Mouse (Mus musculus): Measurements from ENCODE around the gene Serpinb6a. TPM values are rescaled to one million over a fixed set of nuclear protein-coding genes. Genes with fewer than 3 reads are reported as not detected.

Serpinb6a gene
- 72.9 TPM for polyA plus RNA-seq (2015; fragmentation: Illumina TruSeq; extraction: RNeasy Lipid Tissue Mini Kit (QIAGEN cat#74804); ENCODE audit: low read depth, low replicate concordance)

DNA sequence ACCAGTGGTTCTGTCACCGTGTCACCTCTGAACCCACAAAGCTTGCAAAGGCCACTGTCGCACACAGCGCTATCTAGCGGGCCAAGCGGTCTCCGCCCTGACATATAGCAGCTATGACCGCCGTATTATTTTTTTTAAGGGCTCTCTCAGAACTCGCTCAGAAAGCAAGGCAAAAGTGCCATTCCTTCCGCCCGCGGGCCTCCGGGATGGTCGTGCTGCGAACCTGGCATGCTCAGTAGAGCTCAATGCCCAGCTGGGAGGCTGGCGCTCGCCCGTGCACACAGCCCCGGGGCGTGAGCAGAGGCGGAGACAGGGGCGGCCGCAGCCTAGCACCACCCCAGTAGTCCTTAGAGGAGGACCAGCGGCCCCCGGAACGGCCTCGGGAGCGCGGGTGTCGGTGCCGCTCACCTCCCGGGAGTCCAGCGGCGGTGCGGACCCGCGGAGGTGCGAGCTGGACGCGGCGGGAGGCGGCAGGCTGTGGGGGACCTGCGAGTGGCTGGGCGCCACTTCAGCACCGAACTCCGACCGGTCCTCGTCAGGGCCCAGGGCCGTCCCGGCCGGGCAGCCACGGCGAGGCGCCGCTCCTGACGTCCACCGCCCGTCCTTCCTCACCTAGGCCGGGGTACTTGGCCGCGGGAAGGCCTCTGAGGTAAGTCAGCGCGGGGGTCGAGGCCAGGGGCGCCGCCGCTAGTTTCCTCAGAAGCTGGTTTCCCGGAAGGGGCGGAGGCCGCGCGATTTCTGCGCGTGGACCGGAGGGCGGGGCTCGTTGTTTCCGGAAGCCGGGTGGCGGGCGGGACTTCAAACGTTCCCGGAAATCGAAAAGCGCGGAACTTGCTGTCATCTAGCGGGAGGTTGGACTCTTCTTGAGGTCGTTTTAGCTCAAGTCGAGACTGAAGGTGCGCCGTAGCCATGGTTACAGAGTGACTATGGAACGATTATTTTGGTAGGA is at the start of gene Serpinb6a, which contains the start of gene Ripk1:
Gene Serpinb6a (minus strand): TSS at position 737 of the 949 bp plus-strand sequence.
Gene Ripk1 (plus strand): TSS at position 306 of the 949 bp plus-strand sequence.

DNA sequence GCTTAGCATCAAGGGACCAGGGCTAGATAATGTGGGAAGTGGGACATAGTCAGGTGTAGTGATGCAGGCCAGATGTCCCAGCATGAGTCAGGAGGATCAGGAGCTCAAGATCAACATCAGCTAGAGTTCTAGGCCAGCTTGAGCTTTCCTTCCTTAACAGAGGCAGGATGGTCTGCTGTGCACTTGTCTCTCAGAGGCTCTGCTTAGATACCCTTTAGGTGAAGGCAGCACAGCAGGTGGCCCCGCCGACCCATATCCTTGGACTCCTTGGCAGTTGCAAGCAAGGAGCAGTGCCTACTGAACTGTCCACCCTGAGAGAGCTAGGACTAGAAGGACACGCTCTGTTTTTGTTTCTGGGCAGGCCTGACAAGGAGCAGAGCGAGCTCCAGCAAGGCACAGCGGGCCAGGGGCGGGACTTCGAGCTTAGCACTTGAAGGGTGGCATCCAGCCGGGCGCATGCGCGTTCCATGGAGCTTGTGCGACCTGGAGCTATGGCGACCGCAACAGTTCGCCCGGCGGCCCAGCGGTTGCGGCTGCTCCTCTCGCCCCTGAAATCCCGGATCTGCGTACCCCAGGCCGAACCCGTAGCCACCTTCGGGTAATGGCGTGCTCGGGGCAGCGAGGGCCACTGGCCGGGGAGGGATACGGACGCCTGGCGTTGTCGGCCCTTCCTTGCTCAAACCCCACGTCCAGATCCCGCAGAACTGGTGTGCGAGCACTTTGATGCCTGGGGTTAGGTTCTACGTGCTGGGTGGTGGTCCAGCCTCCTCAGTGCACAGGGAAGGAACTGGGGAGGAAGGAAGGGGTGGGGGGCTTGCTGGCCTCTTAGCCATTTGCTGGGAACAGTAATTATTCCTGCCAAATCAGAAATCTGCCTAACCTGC is 34.8 kb upstream of the Serpinb6a start, which contains the start of gene Bphl:
Gene Bphl (plus strand): TSS at position 426 of the 884 bp plus-strand sequence.

DNA sequence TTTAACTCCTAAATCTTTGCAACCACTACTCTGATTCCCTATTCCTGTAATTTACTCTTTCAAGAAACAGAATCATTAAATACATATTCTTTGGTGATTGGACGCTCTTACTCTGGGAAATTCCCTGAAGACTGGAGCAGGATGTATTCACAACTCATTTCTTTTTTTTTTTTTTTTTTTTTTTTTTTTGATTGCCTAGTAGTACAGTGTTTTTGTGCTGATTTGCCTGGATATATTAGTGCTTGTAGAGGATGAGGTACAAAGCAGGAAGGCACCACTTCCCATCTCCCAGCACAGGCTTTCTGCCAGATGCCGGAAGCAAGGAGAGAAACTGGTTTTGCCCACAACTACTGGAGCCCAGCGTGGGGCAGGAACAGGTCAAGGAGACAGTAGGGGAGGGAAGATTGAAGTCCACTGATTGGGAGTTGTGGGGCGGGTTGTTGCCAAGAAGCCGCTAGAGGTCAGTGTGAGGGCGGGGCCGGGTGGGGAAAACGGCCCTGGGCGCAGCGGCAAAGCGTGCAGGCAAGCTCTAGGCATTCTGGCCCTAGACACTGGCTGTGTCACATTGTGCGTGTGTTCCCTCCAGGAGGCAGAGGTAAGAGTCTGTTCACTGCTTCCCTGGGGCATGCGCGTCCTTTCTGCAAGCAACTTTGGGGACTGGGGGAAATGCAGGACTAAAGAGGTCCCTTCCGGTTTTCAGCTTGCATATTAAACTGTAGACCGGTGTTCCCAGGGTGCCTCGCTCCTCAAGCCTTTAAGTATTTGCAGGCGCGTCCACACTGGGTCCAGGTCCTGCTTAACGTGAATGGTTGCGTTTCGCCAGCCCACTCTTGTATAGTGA is 38.2 kb downstream of the Serpinb6a start, which contains the start of gene Nqo2:
Gene Nqo2 (plus strand): TSS at position 482 of the 841 bp plus-strand sequence.

DNA sequence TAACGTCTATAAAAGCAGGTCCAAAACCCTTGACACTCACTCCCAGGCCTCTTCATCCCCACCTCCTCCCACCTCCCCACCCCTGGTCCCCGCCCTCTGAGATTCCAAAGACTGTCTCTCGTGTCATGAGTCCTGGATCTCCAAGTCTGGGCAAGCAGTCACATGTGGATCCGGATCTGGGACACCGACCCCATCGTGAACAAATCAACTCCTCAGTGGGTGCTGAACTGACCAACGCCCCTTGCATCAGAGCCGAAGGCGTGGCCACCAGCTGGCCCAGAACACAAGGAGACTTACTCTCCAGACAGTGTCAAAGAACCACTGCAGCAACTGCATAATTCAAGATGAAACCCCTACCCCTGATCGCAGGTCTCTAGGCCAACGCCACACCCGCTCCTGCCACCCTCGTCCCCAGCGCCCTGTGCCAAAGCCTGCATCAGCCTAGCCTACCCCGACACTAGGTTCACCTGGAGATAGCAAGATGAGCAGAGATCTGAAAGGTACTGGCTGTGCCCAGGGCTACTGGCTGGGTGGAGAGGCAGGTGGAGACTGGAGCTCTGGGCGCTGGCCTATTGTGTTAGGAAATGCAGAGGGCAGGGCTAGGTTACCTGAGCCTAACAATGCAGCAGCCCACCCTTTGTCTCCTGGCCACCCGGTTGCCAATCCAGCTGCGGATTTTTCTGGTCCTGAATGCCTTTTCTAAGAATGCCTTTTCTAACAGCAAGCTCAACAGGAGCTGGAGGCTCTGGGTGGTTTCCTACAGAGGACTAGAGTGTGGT is 97.2 kb downstream of the Serpinb6a start, which contains the start of gene Serpinb6c:
Gene Serpinb6c (minus strand): TSS at position 533 of the 779 bp plus-strand sequence.

Other genes with a start within 250 kb of the Serpinb6a start
- gene Serpinb6e, start 159.4 kb downstream of the Serpinb6a start, polyA plus RNA-seq (2015; fragmentation: Illumina TruSeq; extraction: RNeasy Lipid Tissue Mini Kit (QIAGEN cat#74804); ENCODE audit: low read depth, low replicate concordance) = not detected
- not detected for gene Serpinb6c, start 97.1 kb downstream of the Serpinb6a start, polyA plus RNA-seq (2015; fragmentation: Illumina TruSeq; extraction: RNeasy Lipid Tissue Mini Kit (QIAGEN cat#74804); ENCODE audit: low read depth, low replicate concordance)
- 12.6 TPM for gene Nqo2, start 38.1 kb downstream of the Serpinb6a start, polyA plus RNA-seq (2015; fragmentation: Illumina TruSeq; extraction: RNeasy Lipid Tissue Mini Kit (QIAGEN cat#74804); ENCODE audit: low read depth, low replicate concordance)
- 3.6 TPM for gene Ripk1, start 431 bp downstream of the Serpinb6a start, polyA plus RNA-seq (2015; fragmentation: Illumina TruSeq; extraction: RNeasy Lipid Tissue Mini Kit (QIAGEN cat#74804); ENCODE audit: low read depth, low replicate concordance)
- 52.1 TPM for gene Bphl, start 34.8 kb upstream of the Serpinb6a start, polyA plus RNA-seq (2015; fragmentation: Illumina TruSeq; extraction: RNeasy Lipid Tissue Mini Kit (QIAGEN cat#74804); ENCODE audit: low read depth, low replicate concordance)
- 803 TPM for gene Tubb2a, start 75.2 kb upstream of the Serpinb6a start, polyA plus RNA-seq (2015; fragmentation: Illumina TruSeq; extraction: RNeasy Lipid Tissue Mini Kit (QIAGEN cat#74804); ENCODE audit: low read depth, low replicate concordance)
- gene Tubb2b, start 127.7 kb upstream of the Serpinb6a start, polyA plus RNA-seq (2015; fragmentation: Illumina TruSeq; extraction: RNeasy Lipid Tissue Mini Kit (QIAGEN cat#74804); ENCODE audit: low read depth, low replicate concordance) = 162 TPM
- gene Psmg4, start 160.2 kb upstream of the Serpinb6a start, polyA plus RNA-seq (2015; fragmentation: Illumina TruSeq; extraction: RNeasy Lipid Tissue Mini Kit (QIAGEN cat#74804); ENCODE audit: low read depth, low replicate concordance) = 28.0 TPM